Mouse (Mus musculus) ES-E14 (cell line): ENCODE data around the gene Tmem189.
"Not testable (repeated sequence)": the region's sequence is repeated elsewhere in the genome, so short reads cannot be mapped to it uniquely, and the experiment has no call there.

Source experiments
- HCFC1 ChIP-seq: IDR thresholded peaks from 2 replicates; pipeline ENCODE4 v1.6.1; 2012; ENCODE audit warnings: low read length, inconsistent platforms, borderline replicate concordance; ENCODE audit not compliant: insufficient read depth
- ZC3H11A ChIP-seq: IDR thresholded peaks from 2 replicates; pipeline ENCODE4 v1.6.1; 2012; ENCODE audit warnings: low read depth, mild to moderate bottlenecking, inconsistent platforms, low read length, borderline replicate concordance

DNA sequence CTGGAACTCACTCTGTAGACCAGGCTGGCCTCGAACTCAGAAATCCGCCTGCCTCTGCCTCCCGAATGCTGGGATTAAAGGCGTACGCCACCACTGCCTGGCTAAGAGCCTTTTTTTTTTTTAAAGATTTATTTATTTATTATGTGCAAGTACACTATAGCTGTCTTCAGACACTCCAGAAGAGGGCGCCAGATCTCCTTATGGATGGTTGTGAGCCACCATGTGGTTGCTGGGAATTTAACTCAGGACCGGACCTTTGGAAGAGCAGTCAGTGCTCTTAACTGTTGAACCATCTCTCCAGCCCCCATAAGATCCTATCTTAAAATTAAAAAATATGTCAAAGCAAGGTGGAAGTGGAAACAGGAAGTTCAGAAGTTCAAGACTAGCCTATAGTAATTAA, 76.3 kb downstream of the Tmem189 start:
- TF ChIP-seq HCFC1, ZC3H11A: not testable (repeated sequence)
